Mouse (Mus musculus) heart, adult 11 months (tissue): ENCODE measurements around the gene Tnni2.

ENCODE experiments used
- DNase-seq: peaks from one replicate; pipeline ENCODE4 v3.0.0; 2022

The Tnni2 gene

DNA sequence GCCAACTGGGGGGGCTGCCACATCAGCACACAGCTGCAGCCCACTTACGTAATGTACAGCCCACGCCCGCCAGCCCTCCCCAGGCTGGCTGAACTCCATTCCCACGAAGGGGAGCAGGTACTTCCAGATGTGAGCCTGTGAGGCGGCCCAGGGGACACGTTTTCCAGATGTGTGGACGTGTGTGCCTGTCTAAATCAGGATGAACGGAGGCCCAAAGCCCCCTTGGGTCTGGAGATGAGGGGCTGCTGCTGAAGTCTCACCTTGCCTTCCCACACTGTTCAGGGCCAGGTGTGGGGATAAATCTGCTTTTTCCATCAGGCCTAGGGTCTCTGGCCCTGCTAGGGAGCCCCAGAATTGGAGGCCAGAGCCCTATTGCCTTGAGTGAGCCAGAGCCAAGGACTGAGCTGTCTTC, 45.1 kb downstream of the Tnni2 start:
- peak; percentile 95 for DNase-seq

DNA sequence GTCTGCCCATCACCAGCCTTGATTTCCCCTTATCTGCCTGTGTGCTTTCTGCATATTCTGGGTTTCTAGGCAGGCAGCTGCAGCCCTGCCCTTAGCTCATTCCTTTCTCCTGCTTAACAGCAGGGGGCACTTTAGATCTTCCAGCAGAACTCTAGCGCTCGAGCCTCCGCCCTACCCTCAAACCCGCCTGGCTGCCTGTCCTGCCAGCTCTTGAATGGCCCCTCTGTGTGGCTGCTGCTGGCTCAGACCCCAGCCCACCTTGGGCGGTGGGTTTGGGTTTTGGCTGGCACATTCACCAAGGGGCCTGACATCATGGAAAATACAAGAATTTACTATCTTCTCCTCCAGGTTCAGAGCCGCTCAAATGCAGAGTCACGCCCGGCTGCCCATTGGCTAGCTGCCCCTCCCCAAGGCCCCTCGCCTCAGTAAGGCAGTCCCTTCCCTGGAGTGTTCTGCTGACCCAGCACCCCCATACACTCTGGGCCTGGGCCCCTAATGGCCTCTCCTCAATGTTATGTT, 45.8 kb downstream of the Tnni2 start:
- DNase-seq, result peak; percentile 91

DNA sequence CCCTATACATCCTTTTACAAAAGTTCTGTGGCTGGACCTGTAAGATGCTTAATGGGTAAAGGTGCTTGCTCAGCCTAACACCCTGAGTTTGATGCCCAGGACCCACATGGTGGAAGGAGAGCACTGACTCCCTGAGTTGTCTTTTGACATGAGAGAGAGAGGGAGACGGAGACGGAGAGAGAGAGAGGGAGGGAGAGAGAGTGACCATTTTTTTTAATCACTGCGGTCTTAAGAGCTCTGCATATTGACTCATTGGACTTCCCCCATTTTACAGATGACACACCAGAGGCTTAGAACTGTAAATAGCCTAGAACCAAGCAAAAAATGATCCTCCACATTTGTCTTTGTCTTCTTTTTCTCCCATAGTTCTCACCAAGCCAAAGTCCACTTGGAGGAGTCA, 46.4 kb downstream of the Tnni2 start:
- DNase-seq, result no peak

DNA sequence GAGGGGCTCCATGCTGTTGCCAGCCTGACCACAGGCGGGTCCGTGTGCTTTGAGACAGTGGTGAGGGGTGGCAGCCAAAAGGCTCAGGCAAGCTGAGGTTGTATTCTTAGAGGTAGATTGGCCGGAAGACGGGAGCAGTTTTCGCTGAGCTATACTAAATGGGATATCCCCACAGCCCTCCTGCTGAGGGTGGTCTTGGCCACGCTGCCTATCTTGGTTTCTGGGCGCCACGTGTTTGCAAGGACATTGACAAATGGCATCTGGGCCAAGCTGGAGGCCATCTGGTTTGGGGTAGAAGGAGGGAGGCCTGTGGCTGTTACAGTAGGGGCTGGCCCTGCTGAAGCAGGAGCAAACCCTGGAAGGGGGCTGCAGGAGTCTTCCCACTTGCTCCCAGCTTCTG, 51.9 kb downstream of the Tnni2 start:
- DNase-seq, result peak; percentile 90
